Mouse (Mus musculus) limb, embryonic 15.5 days (tissue): ENCODE measurements around the gene Clec4f. TPM values are rescaled to one million over a fixed set of nuclear protein-coding genes. Genes with fewer than 3 reads are reported as not detected.
"Not testable (repeated sequence)": the region's sequence is repeated elsewhere in the genome, so short reads cannot be mapped to it uniquely, and the experiment has no call there.

Experiments used
- ATAC-seq: fragments of 200-750 bp; cut with Nextera tagmentation; 2 replicates; pipeline ENCODE4 v1.8.0; 2017; ENCODE audit warnings: low read depth, moderate TSS enrichment; ENCODE audit not compliant: insufficient number of reproducible peaks, low FRiP score, low TSS enrichment
- H3K27ac ChIP-seq: fragments of 300-500 bp; sonication (generic); 2 replicates; pipeline ENCODE4 v1.5.1; 2015; ENCODE audit warnings: moderate library complexity, mild to moderate bottlenecking, inconsistent platforms
- H3K27me3 ChIP-seq: fragments of 300-500 bp; sonication (generic); 2 replicates; pipeline ENCODE4 v1.6.1; 2015; ENCODE audit warnings: inconsistent platforms
- H3K36me3 ChIP-seq: fragments of 300-500 bp; sonication (generic); 2 replicates; pipeline ENCODE4 v1.6.1; 2015; ENCODE audit warnings: inconsistent platforms
- H3K4me1 ChIP-seq: fragments of 300-500 bp; sonication (generic); 2 replicates; pipeline ENCODE4 v1.6.1; 2015; ENCODE audit warnings: inconsistent platforms
- H3K4me2 ChIP-seq: fragments of 300-500 bp; sonication (generic); 2 replicates; pipeline ENCODE4 v1.6.1; 2015; ENCODE audit warnings: mild to moderate bottlenecking, inconsistent platforms
- H3K4me3 ChIP-seq: fragments of 300-500 bp; sonication (generic); 2 replicates; pipeline ENCODE4 v1.5.1; 2015; ENCODE audit warnings: mild to moderate bottlenecking, inconsistent platforms
- H3K9ac ChIP-seq: fragments of 300-500 bp; sonication (generic); 2 replicates; pipeline ENCODE4 v1.6.1; 2015; ENCODE audit warnings: inconsistent platforms
- H3K9me3 ChIP-seq: fragments of 300-500 bp; sonication (generic); 2 replicates; pipeline ENCODE4 v1.6.1; 2016; ENCODE audit warnings: inconsistent platforms
- WGBS: fragments of 180-500 bp; shearing (Covaris S2); methylation state at CpG from one replicate; pipeline ENCODE4 v1.1.7; 2015; 5-methylcytosine and 5-hydroxymethylcytosine counted together
- polyA plus RNA-seq: library from polyadenylated mRNA; unstranded; fragments of >200 nt; fragmentation: Nextera tagmentation; extraction: Ambion mirVana; gene quantifications from 2 replicates; pipeline ENCODE4 v1.2.1, GENCODE M21; 2015

Clec4f gene
- polyA plus RNA-seq, 1 experiment from 2014 or later: not detected

DNA sequence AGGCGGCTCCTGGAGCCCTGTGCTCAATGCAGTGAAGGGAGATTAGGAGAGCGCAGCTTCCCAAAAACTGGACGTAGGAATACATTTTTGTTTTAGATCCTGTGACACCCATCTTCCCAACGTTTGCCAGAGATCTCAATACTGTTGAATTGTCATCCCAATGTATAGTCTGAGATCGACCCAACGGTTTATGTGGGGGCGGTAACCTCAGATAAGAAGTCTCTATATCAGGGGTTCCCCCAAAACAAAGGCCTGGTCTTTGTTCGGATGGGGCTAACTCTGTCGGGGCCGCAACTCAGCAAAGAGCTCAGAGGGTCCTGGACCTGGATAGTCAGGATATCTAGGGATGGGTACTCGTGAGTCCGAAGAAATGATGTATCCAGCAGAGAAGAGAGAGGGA lies 37.0 kb upstream of the Clec4f start:
- 3% methylated on average over 12 of the region's 12 CpGs for WGBS
- Histone ChIP-seq H3K9me3 (no peaks in the 10 kb centered on the region), H3K27ac (no peak overlapping the region), H3K4me1 (0 out of 2 replicates have a peak, but pooled peaks cover 7% of the 10 kb centered on the region), H3K27me3 (peaks cover 93% of the 10 kb centered on the region), H3K4me2 (no peak overlapping the region), H3K9ac (no peak overlapping the region), H3K36me3 (no peaks in the 10 kb centered on the region), H3K4me3 (no peak overlapping the region)
- no peak for ATAC-seq

DNA sequence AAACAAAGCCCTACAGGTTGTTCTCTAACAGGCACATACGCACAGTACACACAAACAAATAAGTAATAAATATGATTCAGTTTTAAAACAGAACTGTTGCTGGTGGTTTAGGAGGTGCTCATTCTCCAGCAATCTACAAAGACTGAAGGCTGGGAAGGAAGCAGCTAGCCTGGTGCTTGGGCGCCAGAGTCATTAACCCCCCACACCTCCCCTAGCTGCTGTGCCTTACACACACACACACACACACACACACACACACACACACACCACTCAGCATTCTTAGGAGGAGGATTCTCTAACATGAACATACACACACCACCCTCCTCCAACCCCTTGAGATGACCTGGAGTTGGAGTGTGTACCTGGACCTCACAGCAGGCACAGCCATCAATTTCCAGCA lies 34.9 kb upstream of the Clec4f start:
- 64% methylated on average over 2 of the region's 2 CpGs for WGBS
- Histone ChIP-seq H3K9me3 (no peaks in the 10 kb centered on the region), H3K27ac (no peak overlapping the region), H3K9ac (no peak overlapping the region), H3K4me1 (0 out of 2 replicates have a peak, but pooled peaks cover 7% of the 10 kb centered on the region), H3K4me3 (no peak overlapping the region), H3K27me3 (peaks cover 81% of the 10 kb centered on the region), H3K36me3 (no peaks in the 10 kb centered on the region), H3K4me2 (no peak overlapping the region)
- no peak for ATAC-seq

DNA sequence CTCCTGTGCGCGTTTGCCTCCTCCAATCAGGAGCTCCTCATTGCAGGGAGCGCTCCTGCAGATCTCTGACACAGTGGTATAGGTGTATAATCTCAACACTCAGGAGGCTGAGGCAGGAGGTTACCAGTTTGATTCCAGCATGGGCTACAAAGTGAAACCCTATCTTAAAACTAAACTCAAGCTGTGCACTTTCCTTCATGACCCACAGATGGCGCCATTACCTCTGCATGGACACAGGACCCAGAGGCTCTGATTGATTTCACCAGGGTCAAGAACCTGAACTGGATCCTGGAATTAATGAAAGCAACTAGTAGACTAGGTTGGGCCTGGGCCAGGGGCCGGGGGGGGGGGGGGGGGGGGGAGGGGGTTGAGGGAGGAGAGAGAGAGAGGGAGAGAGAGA lies 34.3 kb upstream of the Clec4f start:
- no peak overlapping the region for H3K9ac ChIP-seq
- peaks cover 80% of the 10 kb centered on the region for H3K27me3 ChIP-seq
- H3K4me1 ChIP-seq: 0 out of 2 replicates have a peak, but pooled peaks cover 7% of the 10 kb centered on the region
- ATAC-seq: no peak
- WGBS: 23% methylated on average over 4 of the region's 5 CpGs
- no peak overlapping the region for H3K27ac ChIP-seq
- no peaks in the 10 kb centered on the region for H3K36me3 ChIP-seq
- H3K4me2 ChIP-seq: no peak overlapping the region
- H3K4me3 ChIP-seq: no peak overlapping the region
- H3K9me3 ChIP-seq: no peaks in the 10 kb centered on the region

DNA sequence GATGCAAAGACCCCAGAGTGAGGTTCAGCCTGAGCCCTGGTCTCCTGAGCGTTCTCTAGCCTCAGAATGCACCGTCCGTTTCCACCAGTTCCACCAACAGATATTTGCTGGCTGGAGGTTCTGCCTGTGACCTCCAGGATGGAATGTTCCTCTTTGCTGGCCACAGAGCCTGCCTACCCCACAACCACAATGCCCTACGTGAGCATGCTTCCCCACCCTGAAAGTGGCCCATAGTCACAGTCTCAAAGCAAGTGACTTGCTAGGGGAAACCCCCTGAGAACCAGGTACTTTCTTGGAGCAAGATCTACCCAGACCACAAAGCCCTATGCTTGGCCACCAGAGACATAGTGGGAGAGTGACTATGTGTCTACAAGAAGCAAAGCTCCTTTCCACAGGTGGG lies 33.4 kb upstream of the Clec4f start:
- no peak for ATAC-seq
- Histone ChIP-seq H3K4me3 (no peak overlapping the region), H3K27me3 (peaks cover 76% of the 10 kb centered on the region)

GRCm38 (mm10) chr6:83677757-83678156 lies 21.8 kb upstream of the Clec4f start, which contains the start of gene Cd207:
Gene Cd207 (minus strand): TSS chr6:83677857.
- Histone ChIP-seq H3K4me1 (no peaks in the 10 kb centered on the region), H3K36me3 (no peaks in the 10 kb centered on the region), H3K27ac (no peak within 1 kb of the TSS), H3K9ac (no peak within 1 kb of the TSS), H3K9me3 (no peaks in the 10 kb centered on the region), H3K27me3 (0 out of 2 replicates have a peak, but pooled peaks cover 3% of the 10 kb centered on the region), H3K4me2 (no peak within 1 kb of the TSS), H3K4me3 (no peak within 1 kb of the TSS)
- WGBS: 77% methylated on average over 4 of the region's 4 CpGs
- ATAC-seq: no peak

More for the DNA sequence above, 33.4 kb upstream of the Clec4f start:
- Histone ChIP-seq H3K9me3 (no peaks in the 10 kb centered on the region), H3K27ac (no peak overlapping the region), H3K36me3 (no peaks in the 10 kb centered on the region), H3K4me2 (no peak overlapping the region), H3K4me1 (0 out of 2 replicates have a peak, but pooled peaks cover 7% of the 10 kb centered on the region), H3K9ac (no peak overlapping the region)
- 76% methylated on average over 4 of the region's 4 CpGs for whole genome bisulfite sequencing

- Histone ChIP-seq H3K27me3 (no peaks in the 10 kb centered on the region), H3K4me1 (no peaks in the 10 kb centered on the region), H3K27ac (no peak overlapping the region), H3K4me2 (no peak overlapping the region), H3K36me3 (no peaks in the 10 kb centered on the region), H3K4me3 (no peak overlapping the region), H3K9me3 (no peaks in the 10 kb centered on the region), H3K9ac (no peak overlapping the region)
- no peak for ATAC-seq
- 5% methylated on average over 4 of the region's 4 CpGs for WGBS
Measured at GRCm38 (mm10) chr6:83673395-83673794, 17.4 kb upstream of the Clec4f start.

GRCm38 (mm10) chr6:83665009-83665408 lies 9.0 kb upstream of the Clec4f start:
- Histone ChIP-seq H3K27me3 (no peaks in the 10 kb centered on the region), H3K9ac (no peak overlapping the region), H3K9me3 (no peaks in the 10 kb centered on the region), H3K4me2 (no peak overlapping the region), H3K4me1 (no peaks in the 10 kb centered on the region), H3K4me3 (no peak overlapping the region), H3K36me3 (no peaks in the 10 kb centered on the region), H3K27ac (no peak overlapping the region)
- 84% methylated on average over 2 of the region's 2 CpGs for WGBS
- no peak for ATAC-seq

- H3K36me3 ChIP-seq: no peaks in the 10 kb centered on the region
- H3K4me2 ChIP-seq: no peak overlapping the region
- H3K4me1 ChIP-seq: no peaks in the 10 kb centered on the region
- no peaks in the 10 kb centered on the region for H3K27me3 ChIP-seq
- no peaks in the 10 kb centered on the region for H3K9me3 ChIP-seq
- H3K4me3 ChIP-seq: no peak overlapping the region
- H3K27ac ChIP-seq: no peak overlapping the region
- WGBS: 73% methylated on average over 4 of the region's 4 CpGs
- no peak overlapping the region for H3K9ac ChIP-seq
- no peak for ATAC-seq
Measured at GRCm38 (mm10) chr6:83660821-83661220, 4.8 kb upstream of the Clec4f start.

GRCm38 (mm10) chr6:83646715-83647114 lies 9.3 kb downstream of the Clec4f start:
- H3K9me3 ChIP-seq: no peaks in the 10 kb centered on the region
- H3K27me3 ChIP-seq: 0 out of 2 replicates have a peak, but pooled peaks cover 2% of the 10 kb centered on the region
- no peaks in the 10 kb centered on the region for H3K36me3 ChIP-seq
- 82% methylated on average over 10 of the region's 10 CpGs for WGBS
- no peak overlapping the region for H3K27ac ChIP-seq
- no peak overlapping the region for H3K9ac ChIP-seq
- H3K4me1 ChIP-seq: no peaks in the 10 kb centered on the region
- H3K4me3 ChIP-seq: no peak overlapping the region
- ATAC-seq: no peak
- no peak overlapping the region for H3K4me2 ChIP-seq

GRCm38 (mm10) chr6:83635329-83635728 lies 20.7 kb downstream of the Clec4f start:
- no peak overlapping the region for H3K27ac ChIP-seq
- no peaks in the 10 kb centered on the region for H3K36me3 ChIP-seq
- no peaks in the 10 kb centered on the region for H3K4me1 ChIP-seq
- H3K9ac ChIP-seq: no peak overlapping the region
- no peak for ATAC-seq
- H3K4me3 ChIP-seq: no peak overlapping the region
- H3K4me2 ChIP-seq: no peak overlapping the region
- WGBS: 77% methylated on average over 1 of the region's 1 CpGs
- no peaks in the 10 kb centered on the region for H3K9me3 ChIP-seq
- H3K27me3 ChIP-seq: peaks cover 5% of the 10 kb centered on the region; the same call in 1 of the 2 replicates

DNA sequence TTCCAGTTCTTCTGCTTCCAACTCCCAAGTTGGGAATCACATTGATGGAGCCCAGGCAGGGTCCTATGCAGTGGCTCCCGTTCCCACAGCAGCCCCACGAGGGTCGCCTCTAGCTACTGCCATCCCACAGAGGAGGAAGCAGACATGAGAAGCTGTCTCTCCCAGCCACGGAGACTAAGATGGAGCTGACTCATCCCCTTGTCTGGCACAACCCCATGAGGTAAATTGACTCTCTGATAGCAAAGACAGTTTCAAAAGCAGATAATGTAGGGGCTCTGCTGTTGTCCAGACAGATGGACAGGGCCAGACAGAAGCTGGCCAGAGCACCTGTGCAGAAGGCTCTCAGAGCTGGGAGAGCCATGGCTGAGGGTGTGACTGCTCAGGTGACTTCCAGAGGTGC lies 21.4 kb downstream of the Clec4f start:
- not testable (repeated sequence) for H3K4me2 ChIP-seq, H3K4me1 ChIP-seq, H3K27ac ChIP-seq, H3K36me3 ChIP-seq, H3K27me3 ChIP-seq, H3K9me3 ChIP-seq, ATAC-seq, H3K9ac ChIP-seq, H3K4me3 ChIP-seq
- 55% methylated on average over 4 of the region's 4 CpGs for WGBS

DNA sequence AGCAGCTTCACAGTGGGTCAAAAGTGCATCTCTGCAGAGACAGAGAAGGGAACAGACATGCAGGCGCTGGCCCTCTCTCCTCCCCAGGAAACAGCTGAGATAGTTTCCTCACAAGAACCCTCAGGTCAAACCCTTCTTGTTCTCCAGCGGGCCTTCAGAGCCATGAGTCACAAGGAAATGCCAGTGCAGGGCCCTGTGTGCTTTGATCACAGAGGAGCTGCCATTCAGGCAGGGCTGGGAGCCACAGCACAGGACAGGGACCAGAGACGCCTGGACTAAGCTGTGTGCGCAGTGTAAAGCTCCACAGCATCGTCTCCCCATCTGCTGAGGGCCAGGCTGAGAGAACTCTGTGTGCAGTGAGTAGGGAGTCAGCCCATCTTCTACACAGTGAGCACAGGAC lies 21.9 kb downstream of the Clec4f start:
- 36% methylated on average over 5 of the region's 5 CpGs for WGBS
- not testable (repeated sequence) for H3K27me3 ChIP-seq, H3K4me2 ChIP-seq, H3K36me3 ChIP-seq, H3K4me1 ChIP-seq, H3K27ac ChIP-seq, ATAC-seq, H3K4me3 ChIP-seq, H3K9ac ChIP-seq, H3K9me3 ChIP-seq

DNA sequence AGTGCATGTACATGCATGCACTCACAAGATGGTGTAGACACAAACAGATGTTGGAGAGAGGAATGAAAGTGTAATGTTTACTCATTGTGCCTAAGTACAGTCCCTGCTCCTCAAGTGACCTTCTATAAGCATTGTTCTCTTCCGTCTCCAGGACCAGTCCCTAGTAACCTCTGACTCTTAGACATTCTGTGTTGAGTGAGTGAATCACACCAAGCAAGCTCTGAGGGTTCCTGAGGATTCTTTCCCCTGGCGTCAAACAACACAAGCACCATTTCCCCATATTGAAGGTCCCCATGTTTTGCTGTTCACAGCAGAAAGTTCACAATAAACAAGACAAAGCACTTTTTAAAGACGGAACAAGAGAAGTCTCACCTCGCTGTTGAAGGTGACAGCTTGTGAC lies 24.2 kb downstream of the Clec4f start:
- 76% methylated on average over 4 of the region's 4 CpGs for WGBS
- Histone ChIP-seq H3K4me3 (no peak overlapping the region), H3K9ac (no peak overlapping the region), H3K4me1 (no peaks in the 10 kb centered on the region), H3K4me2 (no peak overlapping the region), H3K9me3 (no peaks in the 10 kb centered on the region), H3K36me3 (no peaks in the 10 kb centered on the region), H3K27me3 (peaks cover 5% of the 10 kb centered on the region; the same call in 1 of the 2 replicates), H3K27ac (no peak overlapping the region)
- ATAC-seq: no peak
